Mouse (Mus musculus) stomach, postnatal 0 days (tissue): ENCODE results near the gene Acbd3. TPM values are rescaled to one million over a fixed set of nuclear protein-coding genes. Genes with fewer than 3 reads are reported as not detected.

Experiments
- ATAC-seq: fragments of 200-750 bp; cut with Nextera tagmentation; 2 replicates; pipeline ENCODE4 v1.8.0; 2017; ENCODE audit not compliant: low FRiP score, low TSS enrichment
- DNase-seq: peaks from one replicate; pipeline ENCODE4 v3.0.0-alpha.2; 2016; ENCODE audit warnings: low spot score
- H3K27ac ChIP-seq: fragments of 300-500 bp; sonication (generic); replicated peaks from 2 replicates; pipeline ENCODE4 v1.5.1; 2014; ENCODE audit warnings: mild to moderate bottlenecking, control low read depth
- H3K27me3 ChIP-seq: fragments of 300-500 bp; sonication (generic); 2 replicates; pipeline ENCODE4 v1.6.1; 2014; ENCODE audit warnings: low read length; ENCODE audit not compliant: control insufficient read depth, insufficient read depth
- H3K36me3 ChIP-seq: fragments of 300-500 bp; sonication (generic); 2 replicates; pipeline ENCODE4 v1.6.1; 2014; ENCODE audit warnings: low read length, mixed read lengths; ENCODE audit not compliant: control insufficient read depth, insufficient read depth
- H3K4me1 ChIP-seq: fragments of 300-500 bp; sonication (generic); replicated peaks from 2 replicates; pipeline ENCODE4 v1.6.1; 2014; ENCODE audit warnings: antibody characterized with exemption; ENCODE audit not compliant: control insufficient read depth, insufficient read depth
- H3K4me2 ChIP-seq: fragments of 300-500 bp; sonication (generic); replicated peaks from 2 replicates; pipeline ENCODE4 v1.6.1; 2014; ENCODE audit warnings: low read depth, mild to moderate bottlenecking, control low read depth, moderate library complexity
- H3K4me3 ChIP-seq: fragments of 300-500 bp; sonication (generic); 2 replicates; pipeline ENCODE4 v1.5.1; 2014; ENCODE audit warnings: low read depth, low read length, control low read depth
- H3K9ac ChIP-seq: fragments of 300-500 bp; sonication (generic); 2 replicates; pipeline ENCODE4 v1.6.1; 2014; ENCODE audit warnings: mild to moderate bottlenecking, low read length, control low read depth, mixed read lengths
- H3K9me3 ChIP-seq: fragments of 300-500 bp; sonication (generic); 2 replicates; pipeline ENCODE4 v1.6.1; 2016; ENCODE audit warnings: low read length; ENCODE audit not compliant: control insufficient read depth
- CTCF ChIP-seq: IDR thresholded peaks from 2 replicates; pipeline ENCODE4 v1.5.1; 2016; ENCODE audit warnings: antibody characterized with exemption, low read depth, mild to moderate bottlenecking, moderate library complexity
- EP300 ChIP-seq: optimal IDR thresholded peaks from 2 replicates; pipeline ENCODE3; 2016; ENCODE audit warnings: antibody characterized with exemption
- WGBS: fragments of 180-500 bp; shearing (Covaris S2); extraction: QIAGEN DNeasy Blood & Tissue Kit; methylation state at CpG from one replicate; pipeline ENCODE4 v1.1.7; 2014; 5-methylcytosine and 5-hydroxymethylcytosine counted together
- polyA plus RNA-seq: library from polyadenylated mRNA; unstranded; fragments of >200 nt; fragmentation: Nextera tagmentation; extraction: Ambion mirVana; gene quantifications from 2 replicates; pipeline ENCODE4 v1.2.1, GENCODE M21; 2015

The Acbd3 gene
- polyA plus RNA-seq, 1 experiment from 2014 or later = 16.7 TPM

DNA sequence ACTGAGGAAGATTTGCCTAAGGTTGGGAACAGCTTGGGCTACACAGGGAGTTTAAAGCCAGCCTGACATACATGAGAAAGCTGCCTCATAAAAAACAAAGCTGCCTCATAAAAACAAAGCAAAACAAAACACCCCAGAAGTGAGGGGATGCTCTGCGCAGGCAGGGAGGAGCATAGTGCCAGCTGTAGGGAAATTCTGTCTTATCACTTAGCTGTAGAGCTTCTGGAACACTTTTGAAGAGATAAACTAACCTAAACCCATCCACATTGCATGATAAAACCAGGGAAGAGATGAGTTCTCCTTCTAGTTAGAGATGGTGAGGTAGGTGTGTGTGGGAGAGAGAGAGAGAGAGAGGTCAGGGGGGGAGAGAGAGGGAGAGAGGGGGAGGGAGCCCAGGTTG is 3.2 kb upstream of the Acbd3 start:
- H3K9me3 ChIP-seq = no peaks in the 10 kb centered on the region
- 57% methylated on average over 1 of the region's 1 CpGs for WGBS
- H3K4me2 ChIP-seq = no peak overlapping the region
- no peaks in the 10 kb centered on the region for H3K36me3 ChIP-seq
- no peak overlapping the region for H3K27ac ChIP-seq
- H3K9ac ChIP-seq = no peak overlapping the region
- no peak for TF ChIP-seq EP300
- TF ChIP-seq CTCF = no peak
- no peaks in the 10 kb centered on the region; the same call in 1 of the 2 replicates for H3K4me1 ChIP-seq
- no peaks in the 10 kb centered on the region for H3K27me3 ChIP-seq
- DNase-seq (no peak), ATAC-seq (no peak)
- H3K4me3 ChIP-seq = no peak overlapping the region

DNA sequence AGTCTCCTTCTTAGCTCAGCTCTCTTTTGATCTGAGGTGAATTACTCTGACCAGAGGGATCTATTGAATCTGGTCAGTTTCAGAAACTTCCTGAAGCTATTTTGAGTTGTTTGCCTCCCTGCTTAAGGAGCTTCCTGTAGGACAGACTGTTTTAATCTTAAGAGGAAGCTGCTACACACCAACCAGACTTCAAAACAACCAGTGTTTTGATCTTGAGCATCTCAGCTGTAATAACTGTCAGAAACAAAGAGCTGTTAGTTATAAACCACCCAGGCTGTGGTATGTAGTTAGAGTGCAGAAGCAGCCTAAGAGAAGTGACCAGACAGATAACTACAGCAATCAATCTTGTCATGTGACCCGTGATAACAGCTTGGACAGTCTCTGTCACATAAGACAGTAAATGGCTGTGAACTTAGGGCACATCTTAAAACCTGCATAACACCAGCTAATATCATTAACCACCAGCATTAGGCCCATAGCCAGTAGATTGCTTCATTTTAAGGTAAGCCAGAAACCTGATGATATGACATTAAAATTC is 2.1 kb upstream of the Acbd3 start:
- Histone ChIP-seq H3K27ac (no peak overlapping the region), H3K4me3 (no peak overlapping the region), H3K9ac (no peak overlapping the region), H3K4me2 (no peak overlapping the region), H3K27me3 (no peaks in the 10 kb centered on the region), H3K9me3 (no peaks in the 10 kb centered on the region), H3K36me3 (no peaks in the 10 kb centered on the region), H3K4me1 (peaks cover 2% of the 10 kb centered on the region; the same call in 1 of the 2 replicates)
- no peak for ATAC-seq
- WGBS = 29% methylated on average over 1 of the region's 1 CpGs
- TF ChIP-seq CTCF (no peak), EP300 (no peak)
- DNase-seq = no peak

DNA sequence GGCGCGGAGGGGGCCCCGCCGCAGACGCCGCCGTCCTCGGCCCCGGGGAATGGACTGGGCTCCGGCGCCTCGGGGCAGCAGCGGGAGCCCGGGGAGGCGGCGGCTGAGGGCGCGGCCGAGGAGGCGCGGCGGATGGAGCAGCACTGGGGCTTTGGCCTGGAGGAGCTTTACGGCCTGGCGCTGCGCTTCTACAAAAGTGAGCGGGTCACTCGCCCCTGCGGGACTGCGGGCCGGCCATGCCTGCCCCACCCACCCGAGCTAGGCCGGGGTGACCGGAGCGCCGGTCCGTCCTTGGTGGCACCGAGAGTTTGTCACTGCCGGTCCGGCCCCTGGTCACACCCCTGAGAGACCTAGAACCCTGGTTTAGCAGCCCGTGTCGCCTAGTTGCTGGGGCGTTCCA is 340 bp downstream of the Acbd3 start:
- Histone ChIP-seq H3K4me1 (peaks cover 2% of the 10 kb centered on the region; the same call in 1 of the 2 replicates), H3K27me3 (no peaks in the 10 kb centered on the region), H3K27ac (peak overlapping the region; percentile 95), H3K4me2 (peak overlapping the region; percentile 79), H3K9me3 (no peaks in the 10 kb centered on the region), H3K36me3 (no peaks in the 10 kb centered on the region), H3K4me3 (peak overlapping the region; percentile 98), H3K9ac (peak overlapping the region; percentile 94)
- WGBS = under 1% methylated on average over 42 of the region's 42 CpGs
- ATAC-seq (peak; percentile 83), DNase-seq (no peak)
- TF ChIP-seq CTCF = no peak
- TF ChIP-seq EP300 = no peak

DNA sequence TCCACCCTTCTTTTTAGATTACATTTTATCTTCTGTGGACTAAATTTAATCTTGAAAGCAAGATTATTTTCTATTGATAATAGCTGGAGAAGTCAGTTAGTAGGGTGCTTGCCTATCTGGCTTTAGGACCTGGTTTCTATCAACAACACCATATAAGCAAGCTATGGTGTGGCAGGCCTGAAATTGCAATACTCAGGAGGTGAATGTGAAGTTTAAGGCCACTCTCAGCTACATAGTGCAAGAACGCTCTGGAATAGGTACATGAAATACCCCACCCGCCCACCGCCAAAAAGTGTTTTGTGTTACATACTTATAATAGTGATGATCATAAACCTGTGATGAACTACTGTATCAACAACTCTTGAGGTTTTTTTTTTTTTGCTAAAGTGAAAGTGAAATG is 3.4 kb downstream of the Acbd3 start:
- TF ChIP-seq EP300 = no peak
- TF ChIP-seq CTCF = no peak
- Histone ChIP-seq H3K27me3 (no peaks in the 10 kb centered on the region), H3K36me3 (no peaks in the 10 kb centered on the region), H3K4me3 (no peak overlapping the region), H3K27ac (no peak overlapping the region), H3K4me1 (peaks cover 2% of the 10 kb centered on the region; the same call in 1 of the 2 replicates), H3K9ac (no peak overlapping the region), H3K4me2 (no peak overlapping the region), H3K9me3 (no peaks in the 10 kb centered on the region)
- WGBS = 86% methylated on average over 3 of the region's 3 CpGs
- no peak for DNase-seq
- no peak for ATAC-seq

DNA sequence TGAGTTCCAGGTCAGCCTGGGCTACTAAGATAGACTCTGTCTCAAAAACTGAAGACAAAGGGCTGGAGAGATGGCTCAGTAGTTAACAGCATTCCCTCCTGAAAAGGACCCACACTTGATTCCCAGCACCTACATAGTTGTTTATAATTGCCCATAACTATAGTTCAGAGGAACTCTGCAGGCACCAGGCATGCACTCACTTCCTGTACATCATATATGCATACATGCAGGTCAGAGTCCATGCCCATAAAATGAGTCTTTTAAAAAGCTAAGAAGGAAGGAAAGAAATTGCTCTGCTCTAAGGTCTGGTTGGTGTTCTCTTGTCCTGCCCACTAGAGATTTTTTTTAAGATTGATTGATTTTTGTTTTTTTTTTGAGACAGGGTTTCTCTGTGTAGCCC is 22.0 kb downstream of the Acbd3 start:
- Histone ChIP-seq H3K27me3 (no peaks in the 10 kb centered on the region), H3K9ac (no peak overlapping the region), H3K9me3 (no peaks in the 10 kb centered on the region), H3K27ac (no peak overlapping the region), H3K4me2 (no peak overlapping the region), H3K36me3 (peaks cover 43% of the 10 kb centered on the region), H3K4me1 (no peaks in the 10 kb centered on the region), H3K4me3 (no peak overlapping the region)
- DNase-seq (no peak), ATAC-seq (no peak)
- no peak for TF ChIP-seq EP300
- no peak for TF ChIP-seq CTCF

DNA sequence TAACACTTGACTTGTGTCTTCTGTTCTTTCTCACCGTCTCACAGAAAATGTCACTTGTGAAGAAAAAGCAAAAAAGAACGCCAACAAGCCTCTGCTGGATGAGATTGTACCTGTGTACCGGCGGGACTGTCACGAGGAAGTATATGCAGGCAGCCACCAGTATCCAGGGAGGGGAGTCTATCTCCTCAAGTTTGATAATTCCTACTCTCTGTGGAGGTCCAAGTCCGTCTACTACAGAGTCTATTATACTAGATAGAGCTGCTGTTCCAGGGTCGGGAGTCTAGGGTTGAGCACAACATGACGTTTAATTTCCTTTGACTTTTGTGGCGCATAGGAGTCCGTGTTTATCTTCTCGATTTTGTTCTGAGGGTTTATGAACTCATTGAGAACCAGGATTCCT is 26.3 kb downstream of the Acbd3 start:
- Histone ChIP-seq H3K36me3 (peaks cover 22% of the 10 kb centered on the region), H3K4me2 (no peak overlapping the region), H3K4me3 (no peak overlapping the region), H3K27ac (no peak overlapping the region), H3K27me3 (no peaks in the 10 kb centered on the region), H3K4me1 (no peaks in the 10 kb centered on the region), H3K9me3 (no peaks in the 10 kb centered on the region), H3K9ac (no peak overlapping the region)
- no peak for ATAC-seq
- TF ChIP-seq CTCF = no peak
- TF ChIP-seq EP300 = no peak
- DNase-seq = no peak
- 88% methylated on average over 11 of the region's 11 CpGs for WGBS
